Mouse (Mus musculus): ENCODE measurements around the gene Nckap5.

GRCm38 (mm10) chr1:126604551-126604950, 226.0 kb downstream of the Nckap5 start:
- TF ChIP-seq TCF12 (IDR thresholded peaks at IDR 0.05; ENCODE audit: low read depth, low read length) (no peak), EP300 (IDR thresholded peaks at IDR 0.05; ENCODE audit: low read length) (no peak), POLR2A (IDR thresholded peaks at IDR 0.05; ENCODE audit: low read depth, low read length) (no peak), MYC (IDR thresholded peaks at IDR 0.05; ENCODE audit: low read depth, low read length) (no peak), ZNF384 (IDR thresholded peaks at IDR 0.05; ENCODE audit: low read depth, low read length) (no peak), USF2 (conservative IDR thresholded peaks at IDR 0.05; ENCODE audit: low read depth, low read length) (no peak)
